Mouse (Mus musculus) gastrocnemius, postnatal 10 days (tissue): ENCODE data around the gene AU040320. TPM values are rescaled to one million over a fixed set of nuclear protein-coding genes. Genes with fewer than 3 reads are reported as not detected.
A peak's percentile ranks its signal among the peaks of the same experiment; 100 is the strongest.

Source experiments
- DNase-seq: peaks from one replicate; pipeline ENCODE4 v3.0.0; 2021; ENCODE audit warnings: mixed read lengths
- long read RNA-seq, 2 experiments: library from polyadenylated mRNA; stranded (forward); transcript quantifications; one replicate each; pipeline ENCODE4 v2.0.0; 2021
- total RNA-seq, 2 experiments: library from RNA; stranded (reverse); gene quantifications; 2 replicates each; pipeline ENCODE4 v1.2.3; 2021

The AU040320 gene
- 10 to 100 TPM; 22.2 to 24.2 TPM for total RNA-seq
- long read RNA-seq, experiment 1, full-length matches to known transcripts: 36 of 55 reads
- long read RNA-seq, experiment 1, partial matches to known transcripts: 8 of 55 reads
- long read RNA-seq, experiment 1, other reads (novel, unspliced or antisense): 11 of 55 reads
- long read RNA-seq, experiment 2, full-length matches to known transcripts: 35 of 48 reads
- long read RNA-seq, experiment 2, partial matches to known transcripts: 6 of 48 reads
- long read RNA-seq, experiment 2, other reads (novel, unspliced or antisense): 7 of 48 reads

GRCm38 (mm10) chr4:126753268-126754230 is at the start of gene AU040320, which contains the start of gene Ncdn:
Gene AU040320 (plus strand): TSS chr4:126753544.
Gene Ncdn (minus strand): TSS chr4:126753438.
- peak; percentile 95 for DNase-seq

- no peak for DNase-seq
Measured at GRCm38 (mm10) chr4:126706630-126707438, 46.5 kb upstream of the AU040320 start.

DNA sequence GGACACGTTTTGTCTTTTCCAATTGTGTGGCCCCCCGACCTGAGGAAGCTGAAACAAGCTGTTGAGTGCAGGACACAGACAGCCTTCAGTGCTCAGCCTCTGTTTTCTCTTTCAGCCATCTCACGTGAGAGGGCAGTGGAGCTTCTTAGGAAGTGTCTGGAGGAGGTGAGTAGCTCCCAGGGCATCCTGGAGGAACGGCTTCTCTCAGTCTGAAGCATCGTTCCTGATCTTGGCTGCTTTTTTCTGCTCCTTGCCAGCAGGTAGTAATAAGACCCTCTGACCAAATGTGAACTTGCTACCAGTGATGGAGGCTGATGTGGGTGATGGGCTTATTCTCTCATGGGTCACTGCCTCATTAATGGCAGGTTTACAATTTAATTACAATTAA is 45.9 kb upstream of the AU040320 start:
- no peak for DNase-seq

GRCm38 (mm10) chr4:126732111-126732510 is 21.2 kb upstream of the AU040320 start:
- no peak for DNase-seq

DNA sequence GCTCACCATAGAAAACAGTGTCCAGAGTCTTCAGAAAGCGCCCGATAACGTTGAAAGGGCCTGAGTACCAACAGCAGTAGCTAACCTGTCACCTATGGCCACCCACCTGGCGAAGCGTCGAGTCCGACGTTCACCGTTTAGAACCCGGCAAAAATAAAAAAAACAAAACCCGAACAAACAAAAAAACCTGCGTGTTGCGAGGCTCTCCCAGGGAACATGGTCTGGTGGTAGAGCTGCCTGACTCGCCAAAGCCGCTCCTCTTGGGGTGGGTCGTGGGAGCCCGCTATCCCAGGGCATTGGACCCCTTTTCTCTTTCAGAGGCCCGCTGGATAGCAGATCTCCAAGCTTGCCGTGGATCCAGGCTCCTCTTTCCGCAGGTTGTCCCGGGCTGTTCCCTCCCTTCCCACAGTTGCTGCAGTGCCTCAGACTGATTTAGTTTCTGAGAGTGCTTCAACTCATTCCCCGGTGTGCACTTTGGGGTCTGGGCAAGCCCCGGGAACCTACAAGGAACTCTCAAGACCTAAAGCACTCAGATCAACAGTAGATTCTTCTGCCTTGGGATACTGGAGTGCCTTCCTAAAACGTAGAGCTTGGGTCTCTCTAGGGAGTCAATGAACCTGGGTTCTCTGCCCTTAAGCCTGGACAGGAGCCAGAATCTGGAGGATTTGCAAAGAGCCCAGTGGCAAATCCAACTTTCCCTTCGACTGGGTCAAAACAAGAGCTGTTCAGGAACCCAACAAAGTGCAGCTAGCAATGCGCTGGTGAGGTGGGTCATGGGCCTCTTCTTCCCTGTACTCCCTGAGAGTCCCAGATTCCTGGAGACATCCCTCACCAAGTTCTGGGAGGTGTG is 20.6 kb upstream of the AU040320 start:
- DNase-seq: no peak

DNA sequence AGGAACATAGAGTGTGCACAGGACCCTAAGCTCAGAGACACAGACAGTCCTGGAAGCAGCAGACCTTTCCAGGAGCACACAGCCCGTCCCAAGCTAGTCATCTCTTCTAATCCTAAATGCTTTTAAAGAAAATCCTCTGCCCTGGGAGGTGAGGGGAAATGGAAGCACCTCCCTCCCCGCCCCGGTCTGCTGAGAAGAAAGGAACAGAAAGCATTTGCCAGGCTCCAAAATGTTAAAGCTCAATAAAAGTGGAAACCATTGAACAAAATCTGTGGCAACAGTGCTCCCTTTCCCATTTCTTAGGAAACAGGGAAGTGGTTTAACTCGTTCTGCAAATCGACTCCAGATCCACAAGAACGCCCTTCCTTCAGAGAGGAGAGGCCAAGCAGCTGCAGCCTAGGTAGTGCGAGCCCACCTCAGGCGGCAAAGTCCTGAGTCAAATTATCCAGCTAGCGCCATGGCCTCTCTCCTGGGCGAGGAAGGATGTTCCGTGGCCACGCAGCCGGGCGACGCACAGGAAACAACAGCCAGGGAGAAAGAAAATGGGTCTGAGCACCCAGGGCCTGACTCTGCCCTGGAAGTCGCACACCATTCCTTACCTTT is 19.2 kb upstream of the AU040320 start:
- DNase-seq: no peak

DNA sequence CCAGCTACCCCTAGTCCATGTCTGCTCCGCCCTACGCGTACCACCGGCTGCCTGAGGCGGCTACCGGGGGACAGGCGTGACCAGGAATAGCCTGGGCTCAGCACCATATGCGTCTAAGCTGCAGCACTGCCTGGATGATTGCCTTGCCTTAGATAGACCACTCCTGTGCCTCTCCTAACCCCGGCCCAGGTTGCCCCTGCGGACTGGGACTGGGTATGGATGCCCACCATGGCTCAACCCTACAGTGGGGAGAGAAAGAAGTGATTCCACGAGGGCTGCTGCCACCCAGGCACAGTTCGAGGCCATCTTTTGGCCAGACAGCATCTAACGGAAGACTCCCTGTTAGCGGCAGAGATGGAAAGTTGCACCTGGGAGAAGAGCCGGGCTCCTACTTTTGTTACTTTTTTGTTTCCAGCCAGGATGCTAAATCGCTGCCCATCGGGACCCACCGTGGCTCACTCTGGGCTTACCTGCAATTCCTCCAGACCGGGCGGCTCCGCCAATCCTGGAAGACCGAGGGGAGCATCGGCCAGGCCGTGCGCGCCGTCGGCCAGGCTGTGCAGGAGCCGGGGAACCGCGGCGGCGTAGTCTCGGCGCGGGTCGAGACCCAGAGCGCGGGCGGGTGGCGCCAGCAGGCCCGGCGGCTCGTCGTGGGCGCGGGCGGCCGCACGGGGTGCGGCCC is 18.5 kb upstream of the AU040320 start:
- no peak for DNase-seq

DNA sequence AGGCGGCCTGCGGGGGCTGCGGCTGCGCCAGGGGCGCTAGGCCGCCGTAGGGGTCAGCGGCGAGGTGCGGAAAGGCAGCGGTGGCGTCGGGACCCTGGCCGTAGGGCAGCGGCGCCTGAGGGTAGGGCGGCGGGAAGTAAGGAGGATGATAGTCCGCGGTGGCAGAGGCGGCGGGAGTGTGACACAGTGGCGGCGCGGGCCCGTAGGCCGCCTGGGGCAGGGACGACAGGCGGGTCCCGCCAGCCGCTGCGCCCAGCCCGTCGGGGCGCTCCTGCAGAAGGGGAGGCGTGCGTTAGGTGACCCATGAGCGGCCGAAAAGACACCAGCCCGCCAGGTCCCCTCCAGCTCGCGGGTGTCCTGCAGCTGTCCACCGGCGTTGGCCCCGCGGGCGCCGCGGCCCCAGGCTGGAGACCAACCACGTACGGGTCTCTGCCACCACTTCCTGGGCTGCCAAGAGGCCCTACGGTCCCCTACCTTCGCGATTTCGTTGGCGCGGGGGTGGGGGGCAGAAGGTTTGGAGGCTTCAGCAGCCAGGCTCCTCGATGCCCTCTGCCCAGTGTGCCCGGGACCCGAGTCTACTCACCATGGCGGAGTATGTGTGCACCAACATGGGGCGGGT is 17.9 kb upstream of the AU040320 start:
- DNase-seq: no peak

DNA sequence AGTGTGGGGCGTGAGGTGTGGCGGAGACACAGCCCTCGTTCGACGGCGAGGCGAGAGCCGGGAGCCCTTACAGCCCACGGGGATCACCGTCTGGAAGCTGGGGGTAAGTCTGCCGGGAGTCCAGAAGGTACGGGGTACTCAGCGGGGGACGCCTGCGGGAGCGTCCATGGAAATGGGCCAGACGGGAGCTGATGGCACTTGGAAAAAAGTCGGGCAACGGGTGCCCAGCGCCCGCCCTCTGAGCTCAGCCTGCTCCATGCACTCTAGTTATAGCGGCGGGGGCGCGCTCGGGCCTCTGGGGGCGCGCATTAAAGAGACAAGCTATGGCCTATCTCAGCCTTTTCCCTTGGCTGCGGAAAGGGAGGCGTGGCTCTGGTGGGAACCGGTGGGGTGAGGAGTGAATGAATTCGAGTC is 17.3 kb upstream of the AU040320 start, which contains the start of gene Tfap2e:
Gene Tfap2e (minus strand): TSS at position 240 of the 414 bp plus-strand sequence.
- peak; percentile 45 for DNase-seq

DNA sequence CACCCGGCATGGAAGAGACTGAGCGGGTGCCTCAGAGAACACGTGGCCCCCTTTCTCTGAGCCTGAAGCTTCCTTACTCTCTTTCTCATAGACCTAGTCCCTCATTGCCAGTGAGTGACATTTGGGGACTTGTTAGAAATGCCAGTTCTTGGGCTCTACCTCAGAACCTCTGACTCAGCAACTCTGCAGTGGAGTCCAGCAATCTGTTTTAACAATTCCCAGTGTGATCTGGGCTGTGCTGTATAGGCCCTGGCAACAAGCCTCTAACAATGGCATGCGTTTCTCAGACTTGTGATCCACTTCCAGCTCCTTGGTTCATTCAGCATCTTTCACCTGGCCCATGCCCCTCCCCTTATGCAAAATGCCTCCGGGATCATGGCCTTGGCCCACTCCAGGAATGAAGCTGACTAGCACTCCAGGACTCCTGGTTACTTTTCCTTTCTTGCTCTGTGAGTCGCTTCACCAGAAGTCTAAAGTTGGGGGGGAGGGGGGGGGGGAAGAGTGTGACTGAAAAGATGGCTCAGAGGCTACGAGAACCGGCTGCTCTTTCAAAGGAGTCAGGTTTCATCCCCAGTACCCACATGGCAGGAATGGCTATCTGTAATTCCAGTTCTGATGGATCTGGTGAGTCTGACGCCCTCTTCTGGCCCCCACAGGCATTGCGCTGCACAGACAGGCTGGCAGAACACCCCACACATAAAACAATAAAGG is 13.2 kb upstream of the AU040320 start:
- no peak for DNase-seq

GRCm38 (mm10) chr4:126741448-126741847 is 11.9 kb upstream of the AU040320 start:
- DNase-seq: peak; percentile 73

GRCm38 (mm10) chr4:126742976-126743375 is 10.4 kb upstream of the AU040320 start:
- no peak for DNase-seq

GRCm38 (mm10) chr4:126743713-126744112 is 9.6 kb upstream of the AU040320 start:
- DNase-seq: no peak

GRCm38 (mm10) chr4:126744831-126745230 is 8.5 kb upstream of the AU040320 start:
- peak; percentile 52 for DNase-seq

DNA sequence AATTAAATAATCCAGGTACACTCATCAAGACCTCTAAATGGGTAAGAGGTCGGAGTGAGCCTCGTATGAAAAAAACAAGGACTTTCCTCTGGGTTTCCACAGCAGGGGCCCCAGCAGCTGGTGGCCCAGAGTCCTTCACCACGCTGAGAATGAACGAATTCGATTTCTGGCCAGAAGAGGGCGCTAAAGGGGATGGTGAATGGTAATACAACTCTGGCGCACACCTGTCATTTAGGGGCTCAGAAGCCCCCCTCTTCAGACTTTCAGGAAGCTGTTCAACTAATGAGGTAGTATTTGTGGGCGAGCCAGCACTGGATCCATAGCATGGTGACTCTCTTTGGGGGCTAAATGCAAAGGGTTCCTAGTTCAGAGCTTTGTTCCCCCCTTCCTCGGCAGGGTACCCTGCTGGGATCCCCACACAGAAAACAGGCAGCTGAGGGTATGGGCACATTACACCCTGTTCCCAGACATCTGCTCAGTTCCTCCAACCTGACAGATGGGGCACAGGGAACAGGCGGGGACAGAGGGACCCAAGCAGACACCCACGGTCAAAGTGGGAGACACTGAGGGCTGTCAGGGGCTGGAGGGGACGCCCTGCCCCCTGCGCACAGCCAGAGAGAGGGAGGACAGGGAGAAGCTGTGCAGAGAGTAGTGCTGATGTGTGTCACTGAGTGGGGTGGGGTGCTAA is 7.7 kb upstream of the AU040320 start:
- peak; percentile 62 for DNase-seq

DNA sequence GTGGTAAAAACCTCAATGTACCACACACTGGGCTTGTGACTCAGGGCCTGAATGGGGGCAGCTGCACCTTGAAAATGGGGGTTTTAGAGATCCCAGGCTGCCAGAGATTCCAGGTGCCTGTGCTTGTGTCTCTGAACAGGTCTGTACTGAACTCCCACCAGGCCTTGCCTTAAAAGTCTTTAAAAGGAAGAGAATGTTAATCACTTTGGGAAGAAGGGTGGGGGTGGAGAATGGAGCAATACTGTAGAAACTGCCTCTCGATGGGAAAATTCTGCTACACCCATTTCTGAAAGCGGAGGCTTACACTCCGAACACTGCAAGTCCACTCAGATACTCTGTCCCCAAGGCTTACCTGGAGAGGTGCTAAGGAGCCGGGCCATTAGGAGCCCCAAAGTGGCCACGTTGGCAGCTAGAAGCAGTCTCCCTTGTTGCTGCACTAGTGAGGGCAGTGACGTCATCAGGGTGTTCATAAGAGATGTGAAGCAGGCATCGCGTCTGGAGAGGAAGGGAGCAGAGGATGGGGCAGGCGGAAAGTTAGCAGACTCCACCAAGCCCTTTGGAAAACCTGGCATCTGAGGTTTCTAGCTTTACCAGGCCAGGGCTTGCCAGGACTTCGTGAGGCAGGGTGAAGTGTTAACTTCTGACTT is 7.0 kb upstream of the AU040320 start:
- no peak for DNase-seq

DNA sequence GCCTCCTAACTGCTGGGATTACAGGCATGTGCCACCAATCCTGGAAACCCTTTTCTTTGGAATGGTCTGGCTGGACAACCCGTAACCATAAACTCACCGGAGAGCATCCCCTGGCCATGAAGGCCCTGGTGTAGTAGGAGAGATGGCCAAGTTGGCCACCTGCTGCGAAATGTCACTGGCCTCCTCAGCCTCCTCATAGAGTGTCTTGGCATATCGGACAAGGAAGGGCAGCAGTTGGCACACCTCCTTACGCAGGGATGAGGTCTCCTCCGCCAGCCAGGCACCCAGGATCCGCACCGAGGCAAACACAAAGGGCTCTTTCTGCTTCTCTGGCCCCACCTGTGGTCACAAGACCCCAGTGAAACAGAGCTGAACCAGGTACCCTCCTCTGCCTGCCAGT is 5.0 kb upstream of the AU040320 start:
- no peak for DNase-seq

DNA sequence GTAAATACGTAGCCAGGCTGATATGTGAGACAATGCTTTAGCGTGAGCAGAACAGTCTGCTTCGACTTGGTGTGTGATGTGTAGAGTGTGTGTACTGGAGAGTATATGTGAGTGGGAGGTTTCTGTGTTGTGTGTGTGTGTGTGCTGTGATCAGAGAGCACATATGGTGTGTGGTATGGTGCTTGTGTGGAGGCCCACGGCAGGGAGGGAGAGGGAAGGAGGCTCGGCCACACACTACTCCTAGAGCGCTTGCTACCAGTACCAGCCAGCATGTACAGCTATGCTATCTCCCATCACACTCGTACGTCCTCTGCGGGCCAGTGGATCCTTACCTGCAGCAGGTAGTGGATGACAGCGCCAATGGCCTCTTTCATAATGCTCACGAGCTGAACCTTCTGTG is 3.8 kb upstream of the AU040320 start:
- DNase-seq: no peak
